Mouse (Mus musculus): ENCODE data around the gene Gm10401. TPM values are rescaled to one million over a fixed set of nuclear protein-coding genes. Genes with fewer than 3 reads are reported as not detected.

Gm10401 gene
- total and polyA plus RNA-seq, 3 experiments: not detected

- WGBS: 20% methylated on average over 6 of the region's 6 CpGs
- intact Hi-C loops (cut with DNase I): no loop called here
- DNase-seq: no peak
- Histone ChIP-seq H3K36me3 (ENCODE audit: control insufficient read depth, insufficient read depth, low read length) (peaks cover 6% of the 10 kb centered on the region), H3K4me3 (no peak overlapping the region), H3K27ac (no peak overlapping the region), H3K9ac (ENCODE audit: low read depth, low read length) (no peak overlapping the region), H3K27me3 (ENCODE audit: control insufficient read depth, insufficient read depth, low read length) (no peaks in the 10 kb centered on the region), H3K79me2 (replicated peaks; ENCODE audit: control insufficient read depth, insufficient read depth, low read length) (peaks cover 15% of the 10 kb centered on the region), H3K4me1 (ENCODE audit: control insufficient read depth, insufficient read depth, low read length) (peaks cover 23% of the 10 kb centered on the region)
- TF ChIP-seq POLR2A (IDR thresholded peaks at IDR 0.05; ENCODE audit: insufficient read depth, low read depth, low read length) (no peak), EP300 (IDR thresholded peaks at IDR 0.05; ENCODE audit: insufficient read depth, low read depth, low read length) (no peak), CTCF (IDR thresholded peaks at IDR 0.05) (no peak)
These were observed 42.7 kb downstream of the Gm10401 start for GRCm38 (mm10) chr5:115055418-115055817.

GRCm38 (mm10) chr5:115053791-115054396, 44.2 kb downstream of the Gm10401 start:
- WGBS: 76% methylated on average over 22 of the region's 22 CpGs
- H3K36me3 ChIP-seq (ENCODE audit: control insufficient read depth, insufficient read depth, low read length): peaks cover 7% of the 10 kb centered on the region
- H3K9ac ChIP-seq (ENCODE audit: low read depth, low read length): no peak overlapping the region
- DNase-seq: no peak
- intact Hi-C loops (cut with DNase I): no loop called here
- peaks cover 15% of the 10 kb centered on the region for H3K79me2 ChIP-seq (replicated peaks; ENCODE audit: control insufficient read depth, insufficient read depth, low read length)
- H3K27me3 ChIP-seq (ENCODE audit: control insufficient read depth, insufficient read depth, low read length): no peaks in the 10 kb centered on the region
- H3K27ac ChIP-seq: no peak overlapping the region
- no peak for TF ChIP-seq EP300 (IDR thresholded peaks at IDR 0.05; ENCODE audit: insufficient read depth, low read depth, low read length)
- no peak for TF ChIP-seq POLR2A (IDR thresholded peaks at IDR 0.05; ENCODE audit: insufficient read depth, low read depth, low read length)
- no peak for TF ChIP-seq CTCF (IDR thresholded peaks at IDR 0.05)
- H3K4me3 ChIP-seq: no peak overlapping the region
- H3K4me1 ChIP-seq (ENCODE audit: control insufficient read depth, insufficient read depth, low read length): peaks cover 21% of the 10 kb centered on the region

- Histone ChIP-seq H3K27ac (no peak overlapping the region), H3K4me1 (ENCODE audit: control insufficient read depth, insufficient read depth, low read length) (peaks cover 20% of the 10 kb centered on the region), H3K4me3 (no peak overlapping the region), H3K79me2 (replicated peaks; ENCODE audit: control insufficient read depth, insufficient read depth, low read length) (peaks cover 20% of the 10 kb centered on the region), H3K36me3 (ENCODE audit: control insufficient read depth, insufficient read depth, low read length) (peaks cover 7% of the 10 kb centered on the region), H3K27me3 (ENCODE audit: control insufficient read depth, insufficient read depth, low read length) (no peaks in the 10 kb centered on the region), H3K9ac (ENCODE audit: low read depth, low read length) (no peak overlapping the region)
- intact Hi-C loops (cut with DNase I): no loop called here
- DNase-seq: no peak
- TF ChIP-seq EP300 (IDR thresholded peaks at IDR 0.05; ENCODE audit: insufficient read depth, low read depth, low read length) (no peak), CTCF (IDR thresholded peaks at IDR 0.05) (no peak), POLR2A (IDR thresholded peaks at IDR 0.05; ENCODE audit: insufficient read depth, low read depth, low read length) (no peak)
- 62% methylated on average over 8 of the region's 8 CpGs for WGBS
These were observed 45.5 kb downstream of the Gm10401 start for GRCm38 (mm10) chr5:115052546-115052945.

- Histone ChIP-seq H3K4me3 (no peak overlapping the region), H3K36me3 (ENCODE audit: control insufficient read depth, insufficient read depth, low read length) (peaks cover 7% of the 10 kb centered on the region), H3K4me1 (ENCODE audit: control insufficient read depth, insufficient read depth, low read length) (peaks cover 20% of the 10 kb centered on the region), H3K27me3 (ENCODE audit: control insufficient read depth, insufficient read depth, low read length) (no peaks in the 10 kb centered on the region), H3K9ac (ENCODE audit: low read depth, low read length) (no peak overlapping the region), H3K27ac (no peak overlapping the region), H3K79me2 (replicated peaks; ENCODE audit: control insufficient read depth, insufficient read depth, low read length) (peaks cover 20% of the 10 kb centered on the region)
- intact Hi-C loops (cut with DNase I): no loop called here
- TF ChIP-seq EP300 (IDR thresholded peaks at IDR 0.05; ENCODE audit: insufficient read depth, low read depth, low read length): no peak
- TF ChIP-seq CTCF (IDR thresholded peaks at IDR 0.05): no peak
- no peak for TF ChIP-seq POLR2A (IDR thresholded peaks at IDR 0.05; ENCODE audit: insufficient read depth, low read depth, low read length)
- no peak for DNase-seq
- WGBS: 79% methylated on average over 6 of the region's 6 CpGs
These were observed 47.3 kb downstream of the Gm10401 start for GRCm38 (mm10) chr5:115050776-115051175.

- Histone ChIP-seq H3K4me1 (ENCODE audit: control insufficient read depth, insufficient read depth, low read length) (peaks cover 19% of the 10 kb centered on the region), H3K9ac (ENCODE audit: low read depth, low read length) (no peak overlapping the region), H3K4me3 (no peak overlapping the region), H3K27ac (no peak overlapping the region), H3K27me3 (ENCODE audit: control insufficient read depth, insufficient read depth, low read length) (no peaks in the 10 kb centered on the region), H3K36me3 (ENCODE audit: control insufficient read depth, insufficient read depth, low read length) (peaks cover 7% of the 10 kb centered on the region), H3K79me2 (replicated peaks; ENCODE audit: control insufficient read depth, insufficient read depth, low read length) (peaks cover 20% of the 10 kb centered on the region)
- 83% methylated on average over 6 of the region's 6 CpGs for WGBS
- intact Hi-C loops (cut with DNase I): loop anchor here (5.0 kb wide), 1 partner anchor 37 kb away; the partner anchor contains the start of gene Sppl3
- no peak for DNase-seq
- TF ChIP-seq POLR2A (IDR thresholded peaks at IDR 0.05; ENCODE audit: insufficient read depth, low read depth, low read length) (no peak), CTCF (IDR thresholded peaks at IDR 0.05) (no peak), EP300 (IDR thresholded peaks at IDR 0.05; ENCODE audit: insufficient read depth, low read depth, low read length) (no peak)
These were observed 48.4 kb downstream of the Gm10401 start for GRCm38 (mm10) chr5:115049692-115050091.

Other genes starting within 250 kb of the Gm10401 start
- gene 4930519G04Rik, start 244.6 kb downstream of the Gm10401 start, total RNA-seq (2021): not detected
- not detected in 2 replicates for gene 4930519G04Rik, start 244.6 kb downstream of the Gm10401 start, polyA plus RNA-seq (2012; rRNA removed)
- not detected for gene Gm9936, start 239.6 kb downstream of the Gm10401 start, total RNA-seq (2021)
- not detected in 2 replicates for gene Gm9936, start 239.6 kb downstream of the Gm10401 start, polyA plus RNA-seq (2012; rRNA removed)
- gene Oasl2, start 201.4 kb downstream of the Gm10401 start, total RNA-seq (2021): 1 to 10 TPM; 5.8 to 7.3 TPM
- 11.7 and 14.2 TPM in 2 replicates for gene Oasl2, start 201.4 kb downstream of the Gm10401 start, polyA plus RNA-seq (2012; rRNA removed)
- gene Oasl1, start 175.1 kb downstream of the Gm10401 start, total RNA-seq (2021): 1 to 10 TPM in 1 of 2 experiments, under 1 TPM in 1; 0.91 to 1.0 TPM
- gene Oasl1, start 175.1 kb downstream of the Gm10401 start, polyA plus RNA-seq (2012; rRNA removed): 1.5 and 2.0 TPM in 2 replicates
- 10 to 100 TPM; 25.3 to 31.7 TPM for gene 2210016L21Rik, start 156.1 kb downstream of the Gm10401 start, total RNA-seq (2021)
- 10.2 and 12.5 TPM in 2 replicates for gene 2210016L21Rik, start 156.1 kb downstream of the Gm10401 start, polyA plus RNA-seq (2012; rRNA removed)
- not detected for gene Hnf1a, start 127.2 kb downstream of the Gm10401 start, total RNA-seq (2021)
- not detected in 2 replicates for gene Hnf1a, start 127.2 kb downstream of the Gm10401 start, polyA plus RNA-seq (2012; rRNA removed)
- 10 to 100 TPM; 32.0 to 32.2 TPM for gene Sppl3, start 87.2 kb downstream of the Gm10401 start, total RNA-seq (2021)
- gene Sppl3, start 87.2 kb downstream of the Gm10401 start, polyA plus RNA-seq (2012; rRNA removed): 40.8 and 47.9 TPM in 2 replicates
- 100 to 1,000 TPM; 199 to 228 TPM for gene Acads, start 21.1 kb upstream of the Gm10401 start, total RNA-seq (2021)
- 256 and 333 TPM in 2 replicates for gene Acads, start 21.1 kb upstream of the Gm10401 start, polyA plus RNA-seq (2012; rRNA removed)
- 10 to 100 TPM; 15.8 to 22.0 TPM for gene Unc119b, start 36.7 kb upstream of the Gm10401 start, total RNA-seq (2021)
- gene Unc119b, start 36.7 kb upstream of the Gm10401 start, polyA plus RNA-seq (2012; rRNA removed): 18.4 and 27.8 TPM in 2 replicates
- 10 to 100 TPM; 74.6 to 80.6 TPM for gene Mlec, start 59.9 kb upstream of the Gm10401 start, total RNA-seq (2021)
- 40.4 and 75.4 TPM in 2 replicates for gene Mlec, start 59.9 kb upstream of the Gm10401 start, polyA plus RNA-seq (2012; rRNA removed)
- gene Cabp1, start 96.1 kb upstream of the Gm10401 start, total RNA-seq (2021): 1 to 10 TPM; 2.3 to 3.9 TPM
- 6.0 and 13.2 TPM in 2 replicates for gene Cabp1, start 96.1 kb upstream of the Gm10401 start, polyA plus RNA-seq (2012; rRNA removed)
- gene Pop5, start 137.5 kb upstream of the Gm10401 start, total RNA-seq (2021): 10 to 100 TPM; 32.2 to 38.1 TPM
- 36.2 and 43.8 TPM in 2 replicates for gene Pop5, start 137.5 kb upstream of the Gm10401 start, polyA plus RNA-seq (2012; rRNA removed)
- 100 to 1,000 TPM; 391 to 397 TPM for gene Rnf10, start 174.6 kb upstream of the Gm10401 start, total RNA-seq (2021)
- gene Rnf10, start 174.6 kb upstream of the Gm10401 start, polyA plus RNA-seq (2012; rRNA removed): 175 and 205 TPM in 2 replicates
- 100 to 1,000 TPM; 140 to 146 TPM for gene Coq5, start 181.4 kb upstream of the Gm10401 start, total RNA-seq (2021)
- 57.1 and 84.0 TPM in 2 replicates for gene Coq5, start 181.4 kb upstream of the Gm10401 start, polyA plus RNA-seq (2012; rRNA removed)
- gene Dynll1, start 202.7 kb upstream of the Gm10401 start, total RNA-seq (2021): 10 to 100 TPM; 65.1 to 85.6 TPM
- 65.2 and 83.8 TPM in 2 replicates for gene Dynll1, start 202.7 kb upstream of the Gm10401 start, polyA plus RNA-seq (2012; rRNA removed)
- gene Srsf9, start 228.9 kb upstream of the Gm10401 start, total RNA-seq (2021): 10 to 100 TPM; 14.9 to 16.1 TPM
- gene Srsf9, start 228.9 kb upstream of the Gm10401 start, polyA plus RNA-seq (2012; rRNA removed): 11.8 and 15.3 TPM in 2 replicates
- 10 to 100 TPM; 18.1 to 19.8 TPM for gene Gatc, start 242.9 kb upstream of the Gm10401 start, total RNA-seq (2021)
- gene Gatc, start 242.9 kb upstream of the Gm10401 start, polyA plus RNA-seq (2012; rRNA removed): 18.2 and 19.9 TPM in 2 replicates
- gene Triap1, start 242.9 kb upstream of the Gm10401 start, total RNA-seq (2021): 10 to 100 TPM; 21.8 to 24.3 TPM
- gene Triap1, start 242.9 kb upstream of the Gm10401 start, polyA plus RNA-seq (2012; rRNA removed): 13.9 and 20.0 TPM in 2 replicates

All from heart, adult 2 months (tissue).